Mouse (Mus musculus) brain, embryonic 14.5 days (tissue): ENCODE measurements around the gene Uts2b.

Source experiments
- CTCF ChIP-seq: fragments of 200-500 bp; IDR thresholded peaks from 2 replicates; pipeline ENCODE4 v1.5.1; 2012; ENCODE audit warnings: inconsistent platforms, mild to moderate bottlenecking, moderate library complexity, borderline replicate concordance; ENCODE audit not compliant: insufficient read depth, insufficient read length; ENCODE audit errors: extremely low read depth
- POLR2A ChIP-seq: fragments of 200-500 bp; IDR thresholded peaks from 2 replicates; pipeline ENCODE4 v1.6.1; 2012; ENCODE audit warnings: mild to moderate bottlenecking, inconsistent platforms, borderline replicate concordance; ENCODE audit not compliant: poor library complexity, insufficient read depth, insufficient read length, severe bottlenecking; ENCODE audit errors: extremely low read depth

DNA sequence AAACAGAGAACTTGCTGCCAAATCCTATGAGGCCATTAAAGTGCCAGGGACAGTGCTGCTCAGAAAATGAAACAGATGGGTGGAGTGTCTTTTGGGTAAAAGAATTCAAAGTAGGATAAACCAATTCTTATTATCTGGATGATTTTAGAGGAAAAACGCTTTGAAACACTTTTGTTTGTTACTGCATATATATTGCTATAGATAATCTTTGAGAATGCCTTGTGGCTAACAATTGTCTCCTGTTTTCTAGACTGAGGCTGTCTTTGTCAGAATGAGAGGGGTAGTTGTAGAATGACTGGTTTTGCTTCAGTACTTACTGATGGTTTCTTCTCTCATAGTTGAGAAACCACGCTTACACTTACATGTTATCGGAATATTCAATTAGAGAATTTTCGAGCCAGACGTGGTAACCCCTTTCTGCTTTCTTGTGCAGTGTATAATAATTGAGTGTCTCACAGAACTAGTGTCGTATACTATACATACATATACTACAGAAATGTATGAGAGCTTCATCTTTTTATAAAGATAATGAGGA lies 29.7 kb upstream of the Uts2b start:
- no peak for TF ChIP-seq CTCF
- no peak for TF ChIP-seq POLR2A
